Mouse (Mus musculus) intestine, embryonic 16.5 days (tissue): ENCODE measurements around the gene 1700092M07Rik. TPM values are rescaled to one million over a fixed set of nuclear protein-coding genes. Genes with fewer than 3 reads are reported as not detected.

Experiments used
- ATAC-seq: fragments of 200-750 bp; cut with Nextera tagmentation; 2 replicates; pipeline ENCODE4 v1.8.0; 2017; ENCODE audit warnings: moderate TSS enrichment, moderate library complexity
- H3K27ac ChIP-seq: fragments of 300-500 bp; sonication (generic); 2 replicates; pipeline ENCODE4 v1.5.1; 2014; ENCODE audit warnings: mild to moderate bottlenecking, low read length
- H3K27me3 ChIP-seq: fragments of 300-500 bp; sonication (generic); replicated peaks from 2 replicates; pipeline ENCODE4 v1.6.1; 2014; ENCODE audit warnings: low read length, control low read depth, mixed read lengths; ENCODE audit not compliant: control insufficient read depth, insufficient read depth
- H3K36me3 ChIP-seq: fragments of 300-500 bp; sonication (generic); 2 replicates; pipeline ENCODE4 v1.6.1; 2014; ENCODE audit warnings: low read length, control low read depth; ENCODE audit not compliant: control insufficient read depth, insufficient read depth
- H3K4me1 ChIP-seq: fragments of 300-500 bp; sonication (generic); 2 replicates; pipeline ENCODE4 v1.6.1; 2014; ENCODE audit warnings: low read length, control low read depth, mixed read lengths; ENCODE audit not compliant: control insufficient read depth, insufficient read depth
- H3K4me2 ChIP-seq: fragments of 300-500 bp; sonication (generic); 2 replicates; pipeline ENCODE4 v1.6.1; 2014; ENCODE audit warnings: low read depth, low read length, control low read depth
- H3K4me3 ChIP-seq: fragments of 300-500 bp; sonication (generic); 2 replicates; pipeline ENCODE4 v1.5.1; 2014; ENCODE audit warnings: mild to moderate bottlenecking, low read length
- H3K9ac ChIP-seq: fragments of 300-500 bp; sonication (generic); 2 replicates; pipeline ENCODE4 v1.6.1; 2014; ENCODE audit warnings: low read depth, low read length
- H3K9me3 ChIP-seq: fragments of 300-500 bp; sonication (generic); 2 replicates; pipeline ENCODE4 v1.6.1; 2016; ENCODE audit warnings: low read length, control low read depth; ENCODE audit not compliant: control insufficient read depth
- WGBS: fragments of 180-500 bp; shearing (Covaris S2); extraction: QIAGEN DNeasy Blood & Tissue Kit; methylation state at CpG from one replicate; pipeline ENCODE4 v1.1.7; 2014; 5-methylcytosine and 5-hydroxymethylcytosine counted together
- polyA plus RNA-seq: library from polyadenylated mRNA; unstranded; fragments of >200 nt; fragmentation: Nextera tagmentation; extraction: Ambion mirVana; gene quantifications from 2 replicates; pipeline ENCODE4 v1.2.1, GENCODE M21; 2015

Gene 1700092M07Rik
- polyA plus RNA-seq, 1 experiment from 2014 or later, result 1.6 TPM

GRCm38 (mm10) chr19:8735389-8736159, 4.9 kb upstream of the 1700092M07Rik start, which contains the start of gene Wdr74:
Gene Wdr74, plus strand, starts transcription at chr19:8735827.
- Histone ChIP-seq H3K9ac (peak within 1 kb of the TSS; percentile 88), H3K9me3 (no peaks in the 10 kb centered on the region), H3K4me2 (peak within 1 kb of the TSS; percentile 92), H3K27ac (peak within 1 kb of the TSS; percentile 23; the same call in 1 of the 2 replicates), H3K27me3 (no peaks in the 10 kb centered on the region), H3K4me1 (peaks cover 9% of the 10 kb centered on the region), H3K36me3 (peaks cover 2% of the 10 kb centered on the region), H3K4me3 (peak within 1 kb of the TSS; percentile 95)
- peak; percentile 95 for ATAC-seq
- under 1% methylated on average over 32 of the region's 32 CpGs for WGBS

- H3K27me3 ChIP-seq, result no peaks in the 10 kb centered on the region
- H3K9me3 ChIP-seq, result no peaks in the 10 kb centered on the region
- H3K9ac ChIP-seq, result peak overlapping the region; percentile 88
- peaks cover 13% of the 10 kb centered on the region for H3K4me1 ChIP-seq
- peak overlapping the region; percentile 14; the same call in 1 of the 2 replicates for H3K27ac ChIP-seq
- peak; percentile 39; the same call in 1 of the 2 replicates for ATAC-seq
- peak overlapping the region; percentile 95 for H3K4me3 ChIP-seq
- WGBS, result 1% methylated on average over 11 of the region's 11 CpGs
- H3K4me2 ChIP-seq, result peak overlapping the region; percentile 92
- peaks cover 4% of the 10 kb centered on the region for H3K36me3 ChIP-seq
Observed at GRCm38 (mm10) chr19:8736160-8736467, 4.4 kb upstream of the 1700092M07Rik start.

- Histone ChIP-seq H3K9ac (no peak overlapping the region), H3K36me3 (peaks cover 4% of the 10 kb centered on the region), H3K27ac (no peak overlapping the region), H3K4me3 (no peak overlapping the region), H3K27me3 (no peaks in the 10 kb centered on the region), H3K9me3 (no peaks in the 10 kb centered on the region), H3K4me2 (no peak overlapping the region), H3K4me1 (peaks cover 20% of the 10 kb centered on the region)
- ATAC-seq, result no peak
- WGBS, result 93% methylated on average over 7 of the region's 7 CpGs
Observed at GRCm38 (mm10) chr19:8738911-8739310, 1.6 kb upstream of the 1700092M07Rik start.

DNA sequence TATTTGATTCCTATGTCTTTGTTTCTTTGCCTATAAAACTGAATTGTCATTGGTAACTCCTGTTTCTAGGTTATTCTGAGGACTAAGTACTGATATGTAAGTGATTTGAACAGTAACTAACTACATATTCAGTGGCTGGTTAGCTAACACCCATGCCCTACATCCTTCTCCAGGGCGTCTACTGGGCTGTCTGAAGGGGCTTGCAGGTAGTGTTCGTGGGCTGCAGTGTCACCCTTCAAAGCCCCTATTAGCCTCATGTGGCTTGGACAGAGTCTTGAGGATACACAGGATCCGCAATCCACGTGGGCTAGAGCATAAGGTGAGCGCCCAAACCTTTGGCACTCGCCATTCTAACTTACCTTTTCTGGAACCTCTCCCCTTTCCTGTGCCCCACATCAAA, 872 bp upstream of the 1700092M07Rik start:
- H3K9ac ChIP-seq, result no peak overlapping the region
- WGBS, result 89% methylated on average over 6 of the region's 6 CpGs
- no peak overlapping the region for H3K27ac ChIP-seq
- H3K4me2 ChIP-seq, result no peak overlapping the region
- no peaks in the 10 kb centered on the region for H3K9me3 ChIP-seq
- H3K27me3 ChIP-seq, result no peaks in the 10 kb centered on the region
- H3K4me1 ChIP-seq, result peaks cover 20% of the 10 kb centered on the region
- H3K4me3 ChIP-seq, result no peak overlapping the region
- peaks cover 4% of the 10 kb centered on the region for H3K36me3 ChIP-seq
- ATAC-seq, result no peak

GRCm38 (mm10) chr19:8741243-8741869, 838 bp downstream of the 1700092M07Rik start, which contains the start of gene Stx5a:
Gene Stx5a, plus strand, starts transcription at chr19:8741413.
- H3K4me2 ChIP-seq, result peak within 1 kb of the TSS; percentile 94
- H3K36me3 ChIP-seq, result peaks cover 4% of the 10 kb centered on the region
- H3K9me3 ChIP-seq, result no peaks in the 10 kb centered on the region
- no peaks in the 10 kb centered on the region for H3K27me3 ChIP-seq
- peaks cover 18% of the 10 kb centered on the region for H3K4me1 ChIP-seq
- WGBS, result under 1% methylated on average over 36 of the region's 36 CpGs
- peak; percentile 98 for ATAC-seq
- peak within 1 kb of the TSS; percentile 96 for H3K4me3 ChIP-seq
- peak within 1 kb of the TSS; percentile 93 for H3K9ac ChIP-seq
- peak within 1 kb of the TSS; percentile 98 for H3K27ac ChIP-seq

- 9% methylated on average over 14 of the region's 14 CpGs for whole genome bisulfite sequencing
- Histone ChIP-seq H3K9ac (peak overlapping the region; percentile 93), H3K4me2 (peak overlapping the region; percentile 94)
Observed at GRCm38 (mm10) chr19:8742176-8742575, 1.7 kb downstream of the 1700092M07Rik start.

DNA sequence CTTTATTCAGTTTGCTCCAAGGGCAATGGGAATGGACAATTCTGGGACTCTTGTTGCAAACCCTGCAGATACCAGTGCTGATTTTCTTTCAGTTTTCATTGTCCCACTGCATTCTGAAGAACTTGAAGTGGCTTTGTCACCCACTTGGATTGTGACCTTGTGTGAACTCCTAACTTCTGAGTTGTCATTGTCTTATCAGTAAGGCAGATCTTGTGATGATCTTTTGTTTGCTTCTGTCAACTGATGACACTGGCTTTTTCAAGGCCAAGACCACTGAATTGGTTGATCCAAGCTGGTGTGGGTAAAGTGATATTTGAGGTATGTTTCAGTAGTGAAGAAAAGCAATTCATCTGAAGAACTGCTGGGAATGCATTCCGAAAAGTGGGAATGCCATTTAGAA, 4.9 kb downstream of the 1700092M07Rik start:
- H3K4me3 ChIP-seq, result no peak overlapping the region
- no peak overlapping the region for H3K9ac ChIP-seq
- ATAC-seq, result no peak
- H3K4me1 ChIP-seq, result peaks cover 13% of the 10 kb centered on the region
- H3K27ac ChIP-seq, result no peak overlapping the region
- H3K9me3 ChIP-seq, result no peaks in the 10 kb centered on the region
- peaks cover 27% of the 10 kb centered on the region for H3K36me3 ChIP-seq
- no peaks in the 10 kb centered on the region for H3K27me3 ChIP-seq
- WGBS, result 97% methylated on average over 1 of the region's 1 CpGs
- H3K4me2 ChIP-seq, result no peak overlapping the region

More at GRCm38 (mm10) chr19:8742176-8742575, 1.7 kb downstream of the 1700092M07Rik start:
- Histone ChIP-seq H3K4me1 (peaks cover 17% of the 10 kb centered on the region), H3K36me3 (peaks cover 7% of the 10 kb centered on the region), H3K27ac (peak overlapping the region; percentile 98), H3K9me3 (no peaks in the 10 kb centered on the region), H3K27me3 (no peaks in the 10 kb centered on the region), H3K4me3 (peak overlapping the region; percentile 96)
- no peak for ATAC-seq

DNA sequence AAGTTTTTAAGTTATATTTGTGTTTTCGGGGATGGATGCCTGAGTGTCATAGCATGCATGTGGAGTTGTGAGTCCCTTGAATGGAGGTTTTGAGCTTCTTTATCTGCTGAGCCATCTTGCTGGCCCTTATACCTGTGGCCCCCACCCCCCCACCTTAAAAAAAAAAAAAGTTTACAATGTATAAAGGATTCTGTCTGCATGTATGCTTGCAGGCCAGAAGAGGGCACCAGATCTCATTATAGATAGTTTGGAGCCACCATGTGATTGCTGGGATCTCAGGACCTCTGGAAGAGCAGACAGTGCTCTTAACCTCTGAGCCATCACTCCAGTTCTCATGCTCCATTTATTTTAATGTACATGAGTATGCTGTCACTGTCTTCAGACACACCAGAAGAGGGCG, 6.8 kb downstream of the 1700092M07Rik start:
- Histone ChIP-seq H3K27ac (no peak overlapping the region), H3K9me3 (no peaks in the 10 kb centered on the region), H3K4me3 (no peak overlapping the region), H3K4me1 (peaks cover 8% of the 10 kb centered on the region; the same call in 1 of the 2 replicates), H3K36me3 (peaks cover 34% of the 10 kb centered on the region), H3K4me2 (no peak overlapping the region), H3K27me3 (no peaks in the 10 kb centered on the region), H3K9ac (no peak overlapping the region)
- no peak for ATAC-seq
- WGBS, result 79% methylated on average over 2 of the region's 2 CpGs

GRCm38 (mm10) chr19:8755652-8756051, 15.1 kb downstream of the 1700092M07Rik start:
- WGBS, result 60% methylated on average over 3 of the region's 3 CpGs
- Histone ChIP-seq H3K27me3 (no peaks in the 10 kb centered on the region), H3K27ac (no peak overlapping the region; the same call in 1 of the 2 replicates), H3K4me1 (peaks cover 19% of the 10 kb centered on the region), H3K4me2 (peak overlapping the region; percentile 48), H3K36me3 (peaks cover 14% of the 10 kb centered on the region; the same call in 1 of the 2 replicates), H3K9ac (no peak overlapping the region), H3K4me3 (no peak overlapping the region), H3K9me3 (no peaks in the 10 kb centered on the region)
- ATAC-seq, result no peak
